Mouse (Mus musculus) intestine, embryonic 15.5 days (tissue): ENCODE data around the gene Phb. TPM values are rescaled to one million over a fixed set of nuclear protein-coding genes. Genes with fewer than 3 reads are reported as not detected.

Experiments
- ATAC-seq: fragments of 200-750 bp; cut with Nextera tagmentation; 2 replicates; pipeline ENCODE4 v1.8.0; 2017; ENCODE audit warnings: moderate TSS enrichment, moderate library complexity
- H3K27ac ChIP-seq: fragments of 300-500 bp; sonication (generic); 2 replicates; pipeline ENCODE4 v1.5.1; 2015; ENCODE audit warnings: mild to moderate bottlenecking, inconsistent platforms
- H3K27me3 ChIP-seq: fragments of 300-500 bp; sonication (generic); replicated peaks from 2 replicates; pipeline ENCODE4 v1.6.1; 2015; ENCODE audit warnings: inconsistent platforms
- H3K36me3 ChIP-seq: fragments of 300-500 bp; sonication (generic); 2 replicates; pipeline ENCODE4 v1.6.1; 2015; ENCODE audit warnings: inconsistent platforms
- H3K4me1 ChIP-seq: fragments of 300-500 bp; sonication (generic); replicated peaks from 2 replicates; pipeline ENCODE4 v1.6.1; 2015; ENCODE audit warnings: inconsistent platforms
- H3K4me2 ChIP-seq: fragments of 300-500 bp; sonication (generic); replicated peaks from 2 replicates; pipeline ENCODE4 v1.6.1; 2015; ENCODE audit warnings: mild to moderate bottlenecking, inconsistent platforms
- H3K4me3 ChIP-seq: fragments of 300-500 bp; sonication (generic); replicated peaks from 2 replicates; pipeline ENCODE4 v1.5.1; 2015; ENCODE audit warnings: inconsistent platforms
- H3K9ac ChIP-seq: fragments of 300-500 bp; sonication (generic); 2 replicates; pipeline ENCODE4 v1.6.1; 2015; ENCODE audit warnings: inconsistent platforms
- H3K9me3 ChIP-seq: fragments of 300-500 bp; sonication (generic); 2 replicates; pipeline ENCODE4 v1.6.1; 2016; ENCODE audit warnings: inconsistent platforms
- WGBS: fragments of 180-500 bp; shearing (Covaris S2); methylation state at CpG from one replicate; pipeline ENCODE4 v1.1.7; 2015; 5-methylcytosine and 5-hydroxymethylcytosine counted together
- polyA plus RNA-seq: library from polyadenylated mRNA; unstranded; fragments of >200 nt; fragmentation: Nextera tagmentation; extraction: Ambion mirVana; gene quantifications from 2 replicates; pipeline ENCODE4 v1.2.1, GENCODE M21; 2015

The Phb gene
- polyA plus RNA-seq, 1 experiment from 2014 or later = 328 TPM

DNA sequence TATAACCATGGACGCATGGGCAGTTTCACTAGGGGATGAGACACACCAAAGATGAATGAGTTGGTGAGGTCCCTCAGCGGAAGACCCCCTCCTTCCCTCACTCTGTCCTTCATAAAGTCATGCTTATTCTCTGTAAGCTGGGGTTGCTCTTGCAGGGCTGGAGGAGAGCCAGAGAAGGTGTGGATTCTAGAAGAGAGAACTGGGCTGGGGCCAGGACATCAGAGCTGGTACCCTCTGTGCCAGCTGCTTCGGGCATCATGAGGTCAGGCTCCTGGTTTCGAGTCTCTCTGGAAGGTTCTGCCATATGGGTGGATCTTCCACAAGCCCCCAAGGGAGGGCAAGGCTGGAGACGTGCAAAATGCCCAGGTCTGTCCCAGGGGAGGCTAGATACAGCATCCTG is 31.8 kb downstream of the Phb start:
- Histone ChIP-seq H3K27ac (no peak overlapping the region), H3K9ac (no peak overlapping the region), H3K9me3 (no peaks in the 10 kb centered on the region), H3K4me2 (no peak overlapping the region), H3K4me1 (no peaks in the 10 kb centered on the region; the same call in 1 of the 2 replicates), H3K4me3 (no peak overlapping the region), H3K27me3 (no peaks in the 10 kb centered on the region), H3K36me3 (no peaks in the 10 kb centered on the region)
- ATAC-seq = no peak
- 80% methylated on average over 5 of the region's 5 CpGs for WGBS

DNA sequence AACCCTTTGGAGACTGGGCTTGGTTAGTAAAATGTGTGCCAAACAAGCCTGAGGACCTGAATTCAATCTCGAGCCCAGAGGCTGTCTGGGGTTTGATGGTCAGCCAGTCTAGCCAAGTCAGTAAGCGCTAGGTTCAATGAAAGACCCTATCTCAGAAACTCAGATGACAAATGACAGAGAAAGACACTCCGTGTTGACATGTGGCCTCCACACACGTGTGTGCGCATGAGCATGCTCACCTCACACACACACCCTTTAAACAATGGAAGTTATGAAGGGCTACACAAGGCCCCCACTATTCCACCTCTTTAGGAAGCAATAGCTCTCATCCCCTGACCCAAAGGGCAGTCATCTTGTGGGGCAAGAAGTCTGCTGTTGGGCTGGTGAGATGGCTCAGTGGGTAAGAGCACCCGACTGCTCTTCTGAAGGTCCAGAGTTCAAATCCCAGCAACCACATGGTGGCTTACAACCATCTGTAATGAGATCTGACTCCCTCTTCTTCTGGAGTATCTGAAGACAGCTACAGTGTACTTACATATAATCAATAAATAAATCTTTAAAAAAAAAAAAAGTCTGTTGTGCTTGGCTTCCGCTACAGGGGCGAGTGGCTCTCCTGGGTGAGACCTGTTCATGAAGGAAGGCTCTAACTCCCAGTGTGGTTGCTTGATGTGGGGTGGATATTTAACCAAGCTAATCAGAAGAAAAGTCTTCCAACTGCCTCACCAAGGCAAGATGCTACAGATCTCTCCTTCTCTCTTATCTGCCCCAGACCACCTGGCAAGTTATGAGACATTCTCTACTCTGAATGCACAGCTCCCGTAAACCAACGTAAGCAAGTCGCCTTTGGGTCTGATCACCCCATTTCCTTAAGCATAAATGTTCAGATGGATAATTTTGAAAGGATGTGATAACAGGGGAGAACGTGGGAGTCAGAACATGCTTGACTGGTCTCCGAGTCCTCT is 34.3 kb downstream of the Phb start:
- no peak overlapping the region for H3K4me3 ChIP-seq
- ATAC-seq = no peak
- H3K9me3 ChIP-seq = no peaks in the 10 kb centered on the region
- H3K27me3 ChIP-seq = no peaks in the 10 kb centered on the region
- no peak overlapping the region for H3K27ac ChIP-seq
- WGBS = 88% methylated on average over 13 of the region's 13 CpGs
- no peaks in the 10 kb centered on the region; the same call in 1 of the 2 replicates for H3K4me1 ChIP-seq
- no peak overlapping the region for H3K4me2 ChIP-seq
- no peaks in the 10 kb centered on the region for H3K36me3 ChIP-seq
- no peak overlapping the region for H3K9ac ChIP-seq

DNA sequence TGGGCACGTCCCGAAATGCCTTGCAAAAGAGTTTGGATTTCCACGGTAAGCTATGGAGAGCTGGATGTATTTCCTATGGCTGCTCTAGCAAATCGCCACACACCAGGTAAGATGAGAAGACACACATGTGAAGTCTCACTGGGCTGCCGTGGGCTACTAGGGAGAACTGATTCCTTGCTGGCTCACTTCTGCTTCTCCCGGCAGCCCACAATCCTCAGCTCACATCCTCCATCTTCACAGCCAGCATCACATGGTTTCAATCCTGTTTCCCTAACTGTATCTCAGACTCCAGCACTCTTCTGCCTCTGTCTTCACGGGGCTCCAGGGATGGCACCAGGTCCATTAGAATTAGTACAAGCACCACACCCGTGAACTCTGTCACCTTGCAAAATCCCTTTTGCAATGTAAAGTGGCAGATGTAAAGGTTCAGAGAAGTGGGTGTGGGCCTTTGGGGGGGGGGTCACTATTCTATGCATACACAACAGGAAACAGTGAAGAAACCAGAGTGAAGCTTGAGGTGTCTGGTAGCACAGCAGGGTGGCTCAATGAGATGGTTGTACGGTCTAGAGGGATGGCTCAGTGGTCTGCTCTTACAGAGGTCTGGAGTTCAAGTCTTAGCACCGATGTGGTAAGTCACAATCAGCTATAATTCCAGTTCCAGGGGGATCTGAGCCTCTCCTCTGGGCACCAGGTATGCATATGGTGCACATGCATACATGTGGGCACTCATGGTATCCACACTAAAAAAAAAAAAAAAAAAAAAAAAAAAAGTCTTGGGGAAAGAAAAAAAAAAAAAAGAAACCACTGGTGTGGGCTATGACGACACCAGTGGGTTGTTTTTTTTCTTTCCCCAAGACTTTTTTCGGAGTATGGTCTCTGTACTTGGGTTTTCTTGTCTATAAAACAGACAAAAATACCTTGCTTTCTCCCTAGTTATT is 37.5 kb downstream of the Phb start:
- no peaks in the 10 kb centered on the region for H3K9me3 ChIP-seq
- ATAC-seq = no peak
- H3K9ac ChIP-seq = no peak overlapping the region
- no peak overlapping the region for H3K4me2 ChIP-seq
- no peaks in the 10 kb centered on the region for H3K27me3 ChIP-seq
- no peak overlapping the region for H3K4me3 ChIP-seq
- no peaks in the 10 kb centered on the region for H3K4me1 ChIP-seq
- H3K36me3 ChIP-seq = no peaks in the 10 kb centered on the region
- H3K27ac ChIP-seq = no peak overlapping the region
- 89% methylated on average over 12 of the region's 12 CpGs for WGBS

DNA sequence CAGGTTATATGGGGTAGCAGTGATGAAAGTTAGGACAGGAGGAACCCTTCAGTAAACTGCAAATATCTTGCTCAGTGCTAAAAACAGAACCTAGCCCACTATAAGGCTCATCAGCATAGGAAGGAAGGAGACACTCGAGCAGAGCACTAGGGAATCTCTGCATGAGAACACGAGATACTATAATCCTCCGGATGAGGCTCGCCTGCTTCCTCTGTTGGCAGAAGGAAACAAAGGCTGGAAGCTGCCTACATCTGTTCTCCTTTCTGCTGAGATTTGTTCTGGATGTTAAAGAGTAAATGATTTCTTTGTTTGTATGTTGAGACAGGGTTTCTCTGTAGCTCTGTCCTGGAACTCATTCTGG is 38.2 kb downstream of the Phb start:
- H3K9ac ChIP-seq = no peak overlapping the region
- H3K4me3 ChIP-seq = no peak overlapping the region
- H3K4me1 ChIP-seq = no peaks in the 10 kb centered on the region
- H3K36me3 ChIP-seq = no peaks in the 10 kb centered on the region
- no peak for ATAC-seq
- no peaks in the 10 kb centered on the region for H3K27me3 ChIP-seq
- no peak overlapping the region for H3K27ac ChIP-seq
- no peaks in the 10 kb centered on the region for H3K9me3 ChIP-seq
- WGBS = 72% methylated on average over 4 of the region's 4 CpGs
- no peak overlapping the region for H3K4me2 ChIP-seq

DNA sequence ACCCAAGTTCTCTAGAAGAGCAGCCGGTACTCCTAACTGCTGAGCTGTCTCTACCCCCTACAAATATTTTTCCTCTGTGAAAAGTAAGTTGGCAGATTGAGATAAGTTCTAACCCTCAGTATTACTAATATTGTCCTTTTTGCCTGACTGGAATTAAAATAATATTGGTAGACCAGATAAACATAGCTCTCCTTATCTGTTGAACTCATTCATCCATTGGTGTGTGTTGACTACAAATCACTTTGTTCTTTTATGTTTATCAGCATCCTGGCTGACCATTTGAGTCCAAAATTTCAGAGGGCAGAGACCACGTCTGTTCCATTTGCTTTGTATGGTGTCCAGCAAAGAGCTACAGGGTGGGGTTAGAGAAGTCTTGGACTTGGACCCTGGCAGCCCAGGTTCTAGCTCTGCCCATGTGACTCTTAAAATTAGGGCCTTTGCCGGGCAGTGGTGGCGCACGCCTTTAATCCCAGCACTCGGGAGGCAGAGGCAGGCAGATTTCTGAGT is 42.8 kb downstream of the Phb start:
- Histone ChIP-seq H3K27ac (no peak overlapping the region), H3K9ac (no peak overlapping the region), H3K4me3 (no peak overlapping the region), H3K9me3 (no peaks in the 10 kb centered on the region), H3K4me1 (peaks cover 5% of the 10 kb centered on the region), H3K36me3 (no peaks in the 10 kb centered on the region), H3K27me3 (no peaks in the 10 kb centered on the region), H3K4me2 (no peak overlapping the region)
- WGBS = 92% methylated on average over 6 of the region's 6 CpGs
- no peak for ATAC-seq

DNA sequence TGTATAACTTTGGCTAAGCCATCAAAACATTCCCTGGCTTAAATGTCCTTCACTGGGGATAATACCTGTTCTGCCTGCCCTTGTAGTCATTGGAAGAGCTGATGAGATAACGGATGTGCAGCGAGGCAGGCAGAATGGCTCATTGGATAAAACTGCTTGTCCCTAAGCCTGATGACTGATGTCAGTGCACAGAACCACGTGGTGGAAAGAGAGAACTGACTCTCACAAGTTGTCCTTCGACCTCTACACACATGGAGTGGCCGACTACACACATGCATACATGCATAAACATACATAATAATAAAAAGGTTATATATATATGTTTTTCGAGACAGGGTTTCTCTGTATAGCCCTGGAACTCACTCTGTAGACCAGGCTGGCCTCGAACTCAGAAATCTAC is 43.7 kb downstream of the Phb start:
- no peaks in the 10 kb centered on the region for H3K36me3 ChIP-seq
- no peak overlapping the region for H3K4me2 ChIP-seq
- no peak overlapping the region for H3K9ac ChIP-seq
- no peak overlapping the region for H3K4me3 ChIP-seq
- no peak for ATAC-seq
- H3K27ac ChIP-seq = no peak overlapping the region
- no peaks in the 10 kb centered on the region for H3K9me3 ChIP-seq
- no peaks in the 10 kb centered on the region for H3K27me3 ChIP-seq
- 78% methylated on average over 7 of the region's 7 CpGs for WGBS
- H3K4me1 ChIP-seq = peaks cover 9% of the 10 kb centered on the region

DNA sequence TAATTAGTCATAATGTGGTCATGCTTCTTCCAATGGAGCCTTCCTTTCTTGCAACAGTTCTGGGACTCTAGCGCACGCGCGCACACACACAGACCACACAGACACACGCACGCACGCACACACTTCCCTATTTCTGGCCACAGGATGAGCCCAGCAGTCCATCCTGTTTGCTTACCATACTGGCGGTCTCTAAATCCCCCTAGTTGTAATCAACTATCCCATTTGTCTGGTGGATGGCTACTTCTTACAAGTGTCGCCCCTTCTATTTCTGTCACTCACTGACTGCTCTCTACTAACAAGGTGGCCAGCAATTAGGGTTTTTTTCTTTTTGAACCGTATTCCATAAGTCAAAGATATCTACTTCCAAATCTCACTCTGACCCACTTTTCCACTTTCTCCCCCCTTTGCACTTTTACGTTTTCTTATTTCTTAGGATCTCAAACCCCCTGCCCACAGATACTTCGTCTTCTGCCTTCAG is 45.4 kb downstream of the Phb start:
- Histone ChIP-seq H3K4me3 (peak overlapping the region; percentile 99), H3K9me3 (no peaks in the 10 kb centered on the region), H3K27ac (peak overlapping the region; percentile 98), H3K27me3 (no peaks in the 10 kb centered on the region), H3K9ac (peak overlapping the region; percentile 98; the same call in 1 of the 2 replicates), H3K36me3 (no peaks in the 10 kb centered on the region), H3K4me1 (peaks cover 9% of the 10 kb centered on the region), H3K4me2 (peak overlapping the region; percentile 77)
- 25% methylated on average over 12 of the region's 12 CpGs for WGBS
- ATAC-seq = peak; percentile 52

DNA sequence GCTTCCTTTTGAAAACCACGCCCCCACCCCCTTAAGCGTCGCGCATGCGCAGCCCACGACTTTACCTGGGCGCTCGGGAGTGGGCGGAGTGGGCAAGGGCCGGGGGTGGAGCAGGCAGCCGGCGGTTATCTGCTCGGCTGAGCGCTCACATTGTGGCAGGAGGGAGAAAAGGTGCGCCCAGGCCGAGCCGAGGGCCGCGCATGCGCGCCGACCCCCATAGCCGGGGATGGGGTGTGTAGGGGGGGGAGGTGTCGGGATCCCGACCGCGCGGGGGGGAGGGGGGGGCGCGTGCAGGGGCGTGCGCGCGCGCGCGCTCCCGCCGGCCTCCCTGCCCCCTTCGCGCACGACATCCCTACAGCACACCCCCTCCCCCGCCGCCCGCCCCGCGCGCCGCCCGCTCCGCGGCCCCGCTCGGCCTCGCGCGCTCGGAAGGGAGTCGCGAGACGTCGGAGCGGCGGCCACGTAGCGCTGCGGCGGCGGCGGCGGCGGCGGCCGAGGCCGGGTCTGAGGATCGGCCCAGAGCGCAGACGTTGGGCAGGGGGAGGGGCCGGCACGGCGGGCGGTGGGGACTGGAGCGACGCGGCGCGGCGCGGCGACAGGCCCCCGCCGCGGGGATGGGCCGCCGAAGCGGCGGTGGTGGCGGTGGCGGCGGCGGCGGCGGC is 45.9 kb downstream of the Phb start, which contains the start of gene Zfp652:
Zfp652 (plus strand) TSS at position 111 of the 662 bp plus-strand sequence.
- Histone ChIP-seq H3K27me3 (no peaks in the 10 kb centered on the region), H3K4me2 (peak within 1 kb of the TSS; percentile 77), H3K4me1 (peaks cover 9% of the 10 kb centered on the region), H3K9ac (peak within 1 kb of the TSS; percentile 98), H3K27ac (peak within 1 kb of the TSS; percentile 98), H3K4me3 (peak within 1 kb of the TSS; percentile 99), H3K9me3 (no peaks in the 10 kb centered on the region), H3K36me3 (no peaks in the 10 kb centered on the region)
- under 1% methylated on average over 50 of the region's 103 CpGs for WGBS
- peak; percentile 95 for ATAC-seq

DNA sequence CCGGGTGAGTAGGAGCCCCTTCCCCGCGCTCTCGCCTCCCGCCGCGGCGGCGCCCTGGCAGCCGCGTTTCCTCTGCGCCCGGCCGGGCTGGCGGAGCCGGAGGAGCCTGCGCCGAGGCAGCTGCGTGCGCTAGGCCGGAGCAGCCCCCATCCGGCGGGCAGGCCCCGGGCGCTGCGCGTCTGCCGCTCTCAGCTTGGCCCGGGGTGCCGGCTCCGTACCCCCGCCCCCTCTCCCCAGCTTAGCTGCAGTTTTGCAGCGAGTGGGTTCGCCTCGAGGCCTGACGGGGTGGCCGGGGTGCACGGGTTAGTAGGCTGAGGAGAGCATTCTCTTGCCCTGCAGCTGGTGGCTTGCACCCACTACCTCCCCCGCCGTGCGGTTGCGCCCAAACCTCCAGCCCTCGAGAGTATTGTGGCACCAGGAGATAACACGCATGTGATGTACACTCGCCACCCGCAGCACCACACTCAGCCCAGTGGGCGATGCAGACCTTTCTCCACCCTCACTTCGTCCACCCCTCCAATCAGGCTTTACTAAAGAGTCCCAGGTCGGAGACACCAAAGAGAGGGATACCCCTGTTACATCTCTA is 46.6 kb downstream of the Phb start:
- Histone ChIP-seq H3K27ac (peak overlapping the region; percentile 98), H3K4me2 (peak overlapping the region; percentile 77), H3K36me3 (no peaks in the 10 kb centered on the region), H3K9me3 (no peaks in the 10 kb centered on the region), H3K4me1 (peaks cover 9% of the 10 kb centered on the region), H3K4me3 (peak overlapping the region; percentile 99), H3K9ac (peak overlapping the region; percentile 98), H3K27me3 (no peaks in the 10 kb centered on the region)
- ATAC-seq = peak; percentile 67
- under 1% methylated on average over 49 of the region's 49 CpGs for WGBS

DNA sequence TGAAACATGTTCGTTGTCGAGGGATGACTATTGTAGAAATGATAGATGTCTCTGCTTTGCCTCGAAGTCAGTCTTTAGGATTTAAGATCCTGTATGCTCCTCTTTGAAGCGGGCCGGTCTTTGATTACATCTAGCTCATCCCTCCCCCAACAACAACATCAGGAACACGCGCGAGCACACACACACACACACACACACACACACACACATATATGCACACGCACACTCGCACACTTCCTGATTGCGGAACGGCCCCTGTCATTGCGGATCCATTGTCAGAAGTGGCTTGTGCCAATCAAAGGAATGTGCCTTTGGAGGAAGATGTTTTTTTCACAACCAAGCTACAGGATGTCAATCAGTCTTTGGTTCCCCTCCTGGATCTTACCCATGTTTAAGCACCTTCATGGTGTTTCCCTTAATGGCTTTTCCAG is 47.1 kb downstream of the Phb start:
- H3K4me3 ChIP-seq = peak overlapping the region; percentile 99
- peaks cover 9% of the 10 kb centered on the region for H3K4me1 ChIP-seq
- no peak for ATAC-seq
- H3K36me3 ChIP-seq = no peaks in the 10 kb centered on the region
- under 1% methylated on average over 13 of the region's 13 CpGs for WGBS
- no peaks in the 10 kb centered on the region for H3K27me3 ChIP-seq
- H3K9me3 ChIP-seq = no peaks in the 10 kb centered on the region
- peak overlapping the region; percentile 98 for H3K9ac ChIP-seq
- H3K27ac ChIP-seq = peak overlapping the region; percentile 98
- peak overlapping the region; percentile 77 for H3K4me2 ChIP-seq

DNA sequence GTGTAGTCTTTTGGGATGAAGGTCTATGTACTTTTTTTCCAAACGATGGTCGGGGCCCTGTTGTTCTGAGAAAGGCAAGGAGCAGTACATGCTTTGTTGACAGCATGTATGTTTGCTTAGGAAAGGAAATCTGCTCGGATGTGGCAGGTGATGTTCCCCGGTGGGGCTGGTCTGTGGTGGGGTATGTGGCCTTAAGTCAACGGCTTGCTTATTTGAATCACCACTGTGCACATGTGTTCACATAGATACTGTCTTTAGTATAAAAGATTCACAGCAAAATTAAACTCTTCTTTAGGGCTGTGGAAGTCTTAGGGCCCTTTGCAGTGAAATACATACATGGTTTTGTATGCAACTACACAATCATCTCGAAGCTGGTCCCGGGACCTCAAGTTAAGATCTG is 47.7 kb downstream of the Phb start:
- Histone ChIP-seq H3K4me1 (peaks cover 9% of the 10 kb centered on the region), H3K9ac (peak overlapping the region; percentile 98; the same call in 1 of the 2 replicates), H3K27ac (no peak overlapping the region), H3K27me3 (no peaks in the 10 kb centered on the region), H3K9me3 (no peaks in the 10 kb centered on the region), H3K4me3 (peak overlapping the region; percentile 99), H3K4me2 (peak overlapping the region; percentile 77), H3K36me3 (no peaks in the 10 kb centered on the region)
- ATAC-seq = no peak
- 28% methylated on average over 7 of the region's 7 CpGs for WGBS
